Mouse (Mus musculus) testis, postnatal 10 days (tissue): Measurements from ENCODE around the gene Gli2.

Experiments
- DNase-seq: peaks from one replicate; pipeline ENCODE4 v3.0.0; 2021; ENCODE audit warnings: low spot score

Gene Gli2

GRCm38 (mm10) chr1:119053402-119053841 lies at the start of gene Gli2:
TSS of gene Gli2 (minus strand) at chr1:119053619.
- peak; percentile 86 for DNase-seq

DNA sequence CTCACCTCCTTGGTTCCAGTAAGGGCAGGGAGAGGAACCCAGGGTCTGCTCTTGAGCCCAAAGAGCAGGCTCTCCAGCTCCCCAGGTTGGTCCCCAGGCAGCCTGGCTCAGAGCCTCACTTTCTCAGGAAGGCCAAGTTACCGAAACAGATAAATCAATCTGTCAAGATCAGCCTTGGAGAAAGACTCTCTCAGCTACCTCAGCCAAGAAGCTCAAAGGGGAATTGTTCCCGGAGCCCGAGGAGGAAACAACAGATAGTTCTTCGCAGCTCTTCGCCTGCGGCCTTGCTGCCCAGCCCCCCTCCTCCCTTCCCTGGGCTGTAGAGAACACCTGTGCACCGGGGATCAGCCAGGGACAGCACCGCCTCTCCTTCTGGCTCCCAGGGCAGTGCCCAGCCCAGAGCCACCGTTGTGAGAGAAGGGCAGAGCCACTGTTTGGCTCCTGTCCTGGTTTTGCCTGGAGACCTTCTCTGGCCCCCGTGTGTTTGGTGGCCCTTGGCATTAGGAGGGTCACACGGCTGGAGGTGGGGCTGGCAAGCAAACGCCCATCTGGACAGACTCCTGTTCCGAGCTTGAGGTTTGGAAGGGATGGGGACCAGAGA lies 44.6 kb upstream of the Gli2 start:
- no peak for DNase-seq

DNA sequence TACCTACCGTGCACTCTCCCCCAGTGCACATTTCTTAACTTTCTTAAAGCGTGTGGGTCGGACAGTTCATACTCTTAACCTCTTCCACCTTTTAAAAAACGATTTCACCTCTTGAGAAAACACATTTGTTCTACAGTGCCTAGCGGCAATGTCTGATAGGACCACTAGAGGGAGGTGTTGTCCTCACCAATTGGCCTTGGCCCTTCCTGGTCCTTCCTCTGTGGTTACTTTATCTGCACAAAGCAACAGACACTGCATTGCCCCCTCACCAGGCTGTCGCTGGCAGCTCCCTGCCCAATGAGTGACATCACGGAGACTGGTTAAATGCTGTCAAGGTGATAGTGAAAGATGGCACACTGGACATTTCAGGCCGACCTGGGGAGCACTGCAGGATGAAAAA lies 40.3 kb upstream of the Gli2 start:
- peak; percentile 84 for DNase-seq

- peak; percentile 52 for DNase-seq
Observed at GRCm38 (mm10) chr1:119089887-119090620, 36.6 kb upstream of the Gli2 start.

DNA sequence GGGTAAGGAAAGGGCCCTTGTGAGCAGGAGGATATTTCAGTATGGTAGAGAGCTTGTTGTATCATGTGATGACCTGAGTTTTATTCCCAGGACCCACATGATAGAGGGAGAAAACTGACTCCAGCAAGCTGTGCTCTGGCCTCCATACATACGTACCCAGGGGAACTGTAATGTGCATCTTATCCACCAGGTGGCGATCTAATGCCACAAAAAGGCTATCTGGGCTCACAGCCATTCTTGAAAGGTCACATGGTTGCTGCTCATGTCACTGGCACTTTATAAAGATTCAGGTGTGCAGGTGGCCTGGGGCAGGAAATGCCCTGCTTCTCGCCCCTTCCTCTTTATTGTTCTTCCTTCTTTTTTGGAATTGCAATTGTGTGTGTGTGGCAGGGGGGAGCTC lies 34.1 kb upstream of the Gli2 start:
- DNase-seq: peak; percentile 89

DNA sequence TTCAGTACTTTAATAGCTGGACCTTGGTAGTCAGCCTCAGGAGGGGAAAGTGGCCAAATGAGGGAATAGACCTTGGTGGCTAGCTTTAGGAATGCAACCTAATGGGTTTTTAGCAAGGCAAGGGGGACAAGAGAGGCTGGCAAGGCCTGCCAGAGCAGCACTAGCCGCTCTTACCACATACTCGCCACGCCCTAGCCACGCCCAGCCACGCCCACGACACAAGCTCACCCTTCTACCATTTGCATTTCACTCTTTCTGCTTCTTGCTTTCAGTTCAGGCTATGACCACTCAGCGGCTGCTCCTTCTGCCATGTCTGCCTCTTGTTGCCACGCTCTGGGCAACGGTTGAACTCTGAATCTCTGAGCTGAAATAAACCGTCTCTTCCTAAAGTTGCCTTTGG lies 32.4 kb upstream of the Gli2 start:
- DNase-seq: no peak

GRCm38 (mm10) chr1:119083468-119083921 lies 30.1 kb upstream of the Gli2 start:
- DNase-seq: peak; percentile 63

DNA sequence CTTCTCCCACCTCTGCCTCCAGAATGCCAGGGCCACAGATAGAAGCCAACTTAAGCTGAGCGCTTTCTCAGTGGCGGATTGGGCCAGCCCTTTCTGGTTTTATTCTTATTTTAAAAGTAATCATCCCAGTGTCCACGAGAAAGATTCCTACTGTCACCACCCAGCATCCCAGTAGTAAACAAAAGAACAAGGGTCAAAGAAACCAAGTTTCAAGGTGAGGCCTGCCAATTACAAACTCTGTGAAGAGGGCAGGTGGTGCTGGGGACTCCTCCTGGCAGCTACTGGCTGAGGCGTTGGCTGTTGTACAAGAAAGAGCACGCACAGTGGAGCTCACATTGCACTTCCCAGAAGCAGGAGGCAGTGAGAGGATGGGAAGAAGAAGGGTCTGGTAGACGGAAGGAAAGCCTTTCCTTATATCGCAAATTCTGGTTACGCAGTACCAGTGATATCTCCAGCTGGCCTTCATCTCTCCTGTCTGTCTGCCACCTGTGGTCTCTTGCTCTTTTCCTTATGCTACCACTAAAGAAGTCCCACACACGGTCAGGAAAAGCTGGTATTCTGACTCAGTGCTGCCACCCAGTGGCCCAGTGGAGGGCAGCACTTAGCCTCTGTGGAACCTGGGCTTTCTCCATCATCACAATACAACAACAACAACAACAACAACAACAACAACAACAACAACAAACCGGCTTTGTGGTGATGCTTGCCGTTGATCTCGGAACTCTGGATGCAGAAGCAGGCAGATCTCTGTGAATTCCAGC lies 29.0 kb upstream of the Gli2 start:
- DNase-seq: peak; percentile 72

DNA sequence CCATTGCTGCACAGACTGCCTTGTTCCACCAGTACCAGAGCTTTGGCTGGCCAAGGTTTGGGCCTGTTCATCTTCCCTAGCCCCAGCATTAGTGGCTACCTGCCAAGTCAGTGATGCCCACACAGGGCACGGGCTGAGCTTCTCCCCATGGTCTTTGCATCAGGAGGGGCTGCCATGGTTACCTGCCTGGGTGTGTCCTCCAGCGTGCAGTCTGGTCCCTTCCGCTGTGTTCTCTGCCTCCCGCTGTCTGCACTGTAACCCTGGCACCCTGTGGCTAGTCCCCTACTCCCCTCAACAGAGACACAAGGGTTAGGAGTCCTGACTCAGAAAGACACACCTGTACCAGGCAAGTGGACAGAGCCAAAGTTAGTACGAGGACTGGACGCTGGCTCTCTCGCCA lies 24.5 kb upstream of the Gli2 start:
- DNase-seq: no peak

DNA sequence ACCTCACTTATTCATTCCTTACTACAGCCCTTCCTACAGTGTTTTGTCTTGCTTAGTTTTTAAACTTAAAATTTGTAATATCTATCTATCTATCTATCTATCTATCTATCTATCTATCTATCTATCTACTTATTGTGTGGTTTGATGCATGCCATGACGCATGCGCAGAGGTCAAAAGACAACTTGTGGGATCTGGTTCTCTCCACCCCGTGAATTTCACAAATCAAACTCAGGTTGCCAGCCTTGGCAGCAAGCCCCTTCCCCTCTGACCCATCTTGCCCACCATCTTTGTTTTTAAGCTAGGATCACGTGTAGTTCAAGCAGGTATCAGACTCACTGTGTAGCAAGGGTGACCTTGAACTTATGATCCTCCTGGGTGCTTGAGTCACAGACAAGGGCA lies 22.9 kb upstream of the Gli2 start:
- DNase-seq: no peak

DNA sequence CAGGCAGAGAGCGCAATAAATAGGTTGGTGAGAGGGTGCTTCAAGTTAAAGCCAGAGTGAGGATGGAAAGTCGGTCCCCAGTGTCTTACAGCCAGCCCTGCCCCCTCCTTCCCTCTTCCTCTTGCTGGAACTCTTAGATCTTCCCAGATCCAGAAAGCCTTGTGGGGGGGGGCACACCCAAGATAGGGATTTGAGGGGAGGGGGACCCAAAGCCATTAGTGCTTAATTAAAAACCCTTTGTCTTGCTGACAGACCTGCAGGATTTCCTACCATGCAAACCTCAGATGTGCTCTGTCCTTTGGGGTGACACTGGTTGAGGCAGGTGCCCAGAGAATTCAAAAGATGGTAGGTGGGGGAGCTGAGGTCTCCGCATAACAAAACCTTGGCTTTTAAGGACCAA lies 22.5 kb upstream of the Gli2 start:
- DNase-seq: no peak

GRCm38 (mm10) chr1:119075500-119075899 lies 22.1 kb upstream of the Gli2 start:
- no peak for DNase-seq

DNA sequence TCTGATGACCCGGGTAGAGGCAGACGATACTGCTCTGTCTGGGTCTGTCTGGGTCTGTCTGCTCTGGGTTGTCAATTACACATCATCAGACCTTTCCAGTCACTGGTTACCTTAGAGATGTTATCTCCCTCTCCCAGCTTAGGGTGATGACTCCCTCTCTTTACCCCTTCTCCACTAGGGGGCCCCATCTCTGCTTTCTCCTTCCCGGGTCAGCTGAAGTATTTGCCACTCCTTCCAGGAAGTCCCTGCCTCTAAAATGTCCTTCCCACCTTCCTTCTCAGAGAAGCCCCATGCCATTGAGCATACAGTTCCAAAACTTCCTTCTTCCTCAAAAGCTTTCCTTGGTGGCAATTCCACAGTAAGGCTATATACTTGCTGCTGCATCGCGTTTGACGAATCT lies 21.5 kb upstream of the Gli2 start:
- DNase-seq: no peak

GRCm38 (mm10) chr1:119073876-119074275 lies 20.5 kb upstream of the Gli2 start:
- DNase-seq: no peak

DNA sequence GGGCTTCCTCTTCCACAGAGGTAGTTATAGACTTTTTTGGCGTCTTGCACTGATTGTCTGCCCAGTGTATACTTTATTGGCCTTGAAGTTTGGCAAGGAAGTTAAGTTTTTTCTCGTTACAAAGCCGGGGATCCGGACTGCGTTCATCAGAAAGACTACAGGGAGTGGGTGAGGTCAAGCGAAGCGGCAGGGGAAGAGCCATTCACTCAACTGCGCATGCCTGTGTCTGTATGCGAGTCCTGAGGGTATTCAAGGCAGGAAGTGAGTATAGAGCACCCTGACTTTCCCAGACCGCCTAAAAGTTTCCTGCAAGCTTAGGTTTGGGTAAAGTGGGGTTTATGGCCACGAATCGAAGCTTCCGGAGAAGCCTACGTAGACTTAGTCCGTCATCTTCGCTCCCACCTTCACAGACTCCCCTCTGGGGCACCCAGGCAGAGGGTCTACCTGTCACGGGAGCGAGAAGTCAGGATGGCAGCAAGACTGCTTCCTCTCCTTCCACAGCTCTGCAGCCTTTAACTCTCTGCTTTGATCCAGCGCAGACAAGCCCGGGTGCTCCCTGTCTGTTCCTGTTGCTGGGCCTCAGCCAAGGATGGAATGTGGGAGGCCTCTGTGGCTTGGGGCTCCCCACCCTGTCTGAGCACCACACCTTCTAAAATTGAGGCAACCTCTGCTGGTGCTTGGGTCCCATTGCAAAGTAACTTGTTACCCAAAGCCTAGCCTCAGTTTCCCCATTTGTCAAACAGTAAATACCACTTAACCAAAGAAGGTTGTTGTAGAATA lies 11.7 kb upstream of the Gli2 start:
- no peak for DNase-seq

GRCm38 (mm10) chr1:119056491-119056890 lies 3.1 kb upstream of the Gli2 start:
- DNase-seq: no peak

DNA sequence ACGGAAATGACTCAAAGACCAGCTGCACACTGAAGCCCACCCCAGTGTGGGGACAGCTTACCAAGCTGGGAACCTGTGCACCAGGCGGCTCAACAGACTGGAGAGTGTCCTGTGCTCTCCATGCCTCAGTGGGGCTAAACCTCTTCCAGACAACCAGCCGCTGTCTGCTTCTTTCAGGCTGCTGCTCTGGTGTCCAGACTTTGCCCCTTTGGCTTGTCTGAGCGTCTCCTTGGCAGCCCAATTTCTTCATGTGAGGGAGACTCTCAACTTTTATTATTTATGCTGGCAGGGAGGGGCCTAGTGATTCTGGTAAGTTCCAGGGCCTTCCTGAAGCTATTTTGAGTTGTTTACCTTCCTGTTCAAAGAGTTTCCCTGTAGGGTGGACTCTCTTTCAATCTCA lies 2.4 kb upstream of the Gli2 start:
- no peak for DNase-seq

- DNase-seq: no peak
Observed at GRCm38 (mm10) chr1:119054468-119054867, 1.0 kb upstream of the Gli2 start.

DNA sequence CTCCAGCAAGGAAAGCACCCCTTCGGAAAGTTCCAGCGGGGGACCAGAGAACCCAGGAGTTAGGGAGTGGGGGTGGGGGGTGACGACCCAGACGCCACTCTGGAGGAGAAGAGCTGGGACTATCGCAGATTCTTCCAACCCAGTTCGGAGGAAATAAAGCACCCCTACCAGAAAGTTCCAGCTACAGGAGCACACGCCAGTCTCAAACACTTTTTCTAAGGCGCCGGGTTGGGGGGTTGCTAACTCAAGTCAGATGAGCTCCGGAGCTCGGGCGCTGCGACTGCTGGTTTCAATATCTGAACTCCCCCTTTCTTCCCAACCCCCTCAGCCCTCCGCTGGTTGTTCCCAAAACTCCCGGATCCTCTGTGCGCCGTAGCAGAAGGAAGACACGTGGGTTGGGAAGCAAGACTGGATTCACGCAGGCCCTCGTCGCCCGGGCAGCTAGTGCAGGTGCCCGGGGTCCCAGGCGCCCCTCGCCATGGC lies 494 bp upstream of the Gli2 start:
- peak; percentile 64 for DNase-seq

DNA sequence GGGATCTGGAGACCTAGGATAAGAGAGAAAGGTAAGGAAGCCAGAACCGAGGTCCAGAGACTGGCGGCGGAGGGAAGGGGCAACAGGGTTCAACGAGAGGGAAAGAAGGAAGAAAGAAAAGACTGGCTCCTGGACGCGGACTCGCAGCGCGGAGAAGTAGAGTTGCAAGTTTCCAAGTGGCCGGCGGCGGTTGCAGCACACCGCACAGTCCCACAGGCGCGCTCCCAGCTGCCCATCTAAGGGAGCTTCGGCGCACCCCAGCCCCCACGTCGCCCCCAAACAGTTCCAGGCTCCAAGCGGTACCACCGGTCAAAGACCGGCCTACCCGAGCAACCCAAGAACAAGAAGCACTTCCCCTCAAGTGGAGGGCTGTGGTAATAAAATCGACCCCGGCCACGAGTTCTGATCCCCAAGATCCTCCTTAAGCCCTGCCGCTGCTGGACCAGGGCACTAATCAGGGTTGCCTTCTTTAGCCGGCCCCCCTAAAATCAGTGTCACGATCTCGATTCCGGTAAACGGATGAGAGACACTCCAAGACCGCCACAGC lies 715 bp downstream of the Gli2 start:
- DNase-seq: peak; percentile 53

GRCm38 (mm10) chr1:119051938-119052551 lies 1.4 kb downstream of the Gli2 start:
- DNase-seq: no peak
